Mouse (Mus musculus) MEL (cell line): Measurements from ENCODE around the gene Creg2. TPM values are rescaled to one million over a fixed set of nuclear protein-coding genes. Genes with fewer than 3 reads are reported as not detected.
A peak's percentile ranks its signal among the peaks of the same experiment; 100 is the strongest.

ENCODE experiments used
- DNase-seq: peaks from one replicate; pipeline ENCODE4 v3.0.0; 2011; ENCODE audit warnings: low read depth, low spot score
- H3K27ac ChIP-seq: 2 replicates; pipeline ENCODE4 v1.5.1; 2012; ENCODE audit warnings: low read depth, mild to moderate bottlenecking, control low read depth, low read length, moderate library complexity; ENCODE audit not compliant: control insufficient read depth
- H3K27me3 ChIP-seq, 2 experiments: fragments of 150-350 bp in 1 of 2; sonication (generic) in 1 of 2; 2 replicates each; pipeline ENCODE4 v1.6.1; 2012; ENCODE audit warnings: low read length in 2 of 2, mild to moderate bottlenecking in 2 of 2, improper control_type of control experiment in 1 of 2, moderate library complexity in 1 of 2; ENCODE audit not compliant: insufficient read depth in 2 of 2, control insufficient read depth in 1 of 2
- H3K36me3 ChIP-seq, 2 experiments: 2 replicates each; pipeline ENCODE4 v1.6.1; 2012 to 2014; ENCODE audit warnings: low read length in 2 of 2, improper control_type of control experiment in 1 of 2, inconsistent platforms in 1 of 2, mild to moderate bottlenecking in 1 of 2; ENCODE audit not compliant: insufficient read depth in 2 of 2, control insufficient read depth in 1 of 2
- H3K4me1 ChIP-seq, 2 experiments: fragments of 150-350 bp in 1 of 2; sonication (generic) in 1 of 2; 2 replicates each; pipeline ENCODE4 v1.6.1; 2012; ENCODE audit warnings: low read length in 2 of 2, improper control_type of control experiment in 1 of 2, mild to moderate bottlenecking in 1 of 2; ENCODE audit not compliant: insufficient read depth in 2 of 2, control insufficient read depth in 1 of 2
- H3K4me3 ChIP-seq, 2 experiments: fragments of 150-350 bp in 1 of 2; sonication (generic) in 1 of 2; 2 replicates each; pipeline ENCODE4 v1.5.1; 2012; ENCODE audit warnings: low read depth in 2 of 2, low read length in 2 of 2, mild to moderate bottlenecking in 2 of 2, moderate library complexity in 2 of 2, control low read depth in 1 of 2, improper control_type of control experiment in 1 of 2; ENCODE audit not compliant: control insufficient read depth in 1 of 2, insufficient read depth in 1 of 2
- H3K79me2 ChIP-seq: 2 replicates; pipeline ENCODE4 v1.6.1; 2012; ENCODE audit warnings: mild to moderate bottlenecking, low read length, moderate library complexity; ENCODE audit not compliant: control insufficient read depth, poor library complexity, insufficient read depth
- H3K9ac ChIP-seq: 2 replicates; pipeline ENCODE4 v1.6.1; 2012; ENCODE audit warnings: low read depth, mild to moderate bottlenecking, control low read depth, low read length, moderate library complexity; ENCODE audit not compliant: control insufficient read depth, poor library complexity, severe bottlenecking
- H3K9me3 ChIP-seq: fragments of 150-350 bp; sonication (generic); replicated peaks from 2 replicates; pipeline ENCODE4 v1.6.1; 2012; ENCODE audit warnings: mild to moderate bottlenecking, low read length, improper control_type of control experiment, moderate library complexity; ENCODE audit not compliant: insufficient read depth
- EP300 ChIP-seq, 2 experiments: IDR thresholded peaks; 2 replicates each; pipeline ENCODE4 v1.6.1; 2011; ENCODE audit warnings: improper control_type of control experiment in 2 of 2, low read length in 2 of 2, low read depth in 1 of 2, mild to moderate bottlenecking in 1 of 2
- ETS1 ChIP-seq: IDR thresholded peaks from 2 replicates; pipeline ENCODE4 v1.6.1; 2012; ENCODE audit warnings: low read depth, mild to moderate bottlenecking, inconsistent platforms, low read length, improper control_type of control experiment, moderate library complexity
- GABPA ChIP-seq: IDR thresholded peaks from 2 replicates; pipeline ENCODE4 v1.6.1; 2012; ENCODE audit warnings: low read depth, mild to moderate bottlenecking, inconsistent platforms, low read length, improper control_type of control experiment, moderate library complexity
- GATA1 ChIP-seq: IDR thresholded peaks from 2 replicates; pipeline ENCODE4 v1.6.1; 2011; ENCODE audit warnings: low read depth, low read length, improper control_type of control experiment
- JUND ChIP-seq: IDR thresholded peaks from 2 replicates; pipeline ENCODE4 v1.6.1; 2011; ENCODE audit warnings: low read depth, mild to moderate bottlenecking, improper control_type of control experiment, low read length
- KAT2A ChIP-seq: conservative IDR thresholded peaks from 2 replicates; pipeline ENCODE4 v1.6.1; 2012; ENCODE audit warnings: low read depth, low read length, improper control_type of control experiment, inconsistent platforms
- MAZ ChIP-seq: IDR thresholded peaks from 2 replicates; pipeline ENCODE4 v1.6.1; 2012; ENCODE audit warnings: low read depth, mild to moderate bottlenecking, inconsistent platforms, low read length, improper control_type of control experiment
- MXI1 ChIP-seq: IDR thresholded peaks from 2 replicates; pipeline ENCODE4 v1.6.1; 2011; ENCODE audit warnings: mild to moderate bottlenecking, low read depth, low read length, improper control_type of control experiment
- MYC ChIP-seq: IDR thresholded peaks from 2 replicates; pipeline ENCODE4 v1.6.1; 2011; ENCODE audit warnings: low read depth, mild to moderate bottlenecking, low read length, improper control_type of control experiment, moderate library complexity
- NELFE ChIP-seq: IDR thresholded peaks from 2 replicates; pipeline ENCODE4 v1.6.1; 2011; ENCODE audit warnings: low read depth, low read length, improper control_type of control experiment
- POLR2A ChIP-seq, 2 experiments: IDR thresholded peaks; 2 replicates each; pipeline ENCODE4 v1.6.1; 2011 to 2012; ENCODE audit warnings: low read length in 2 of 2, mild to moderate bottlenecking in 2 of 2, control low read depth in 1 of 2, improper control_type of control experiment in 1 of 2, low read depth in 1 of 2, moderate library complexity in 1 of 2; ENCODE audit not compliant: control insufficient read depth in 1 of 2, insufficient read depth in 1 of 2, poor library complexity in 1 of 2
- POLR2AphosphoS2 ChIP-seq: IDR thresholded peaks from 2 replicates; pipeline ENCODE4 v1.6.1; 2011; ENCODE audit warnings: low read length, improper control_type of control experiment
- RAD21 ChIP-seq: IDR thresholded peaks from 2 replicates; pipeline ENCODE4 v1.6.1; 2011; ENCODE audit warnings: mild to moderate bottlenecking, low read depth, low read length, improper control_type of control experiment
- RCOR1 ChIP-seq: IDR thresholded peaks from 2 replicates; pipeline ENCODE4 v1.6.1; 2012; ENCODE audit warnings: low read depth, mild to moderate bottlenecking, inconsistent platforms, low read length, improper control_type of control experiment
- SIN3A ChIP-seq: IDR thresholded peaks from 2 replicates; pipeline ENCODE4 v1.6.1; 2012; ENCODE audit warnings: low read length, improper control_type of control experiment, inconsistent platforms
- SMC3 ChIP-seq: IDR thresholded peaks from 2 replicates; pipeline ENCODE4 v1.6.1; 2011; ENCODE audit warnings: low read depth, low read length, improper control_type of control experiment
- TCF12 ChIP-seq: IDR thresholded peaks from 2 replicates; pipeline ENCODE4 v1.6.1; 2014; ENCODE audit warnings: low read depth, mild to moderate bottlenecking, inconsistent platforms, low read length, improper control_type of control experiment, moderate library complexity
- USF1 ChIP-seq: IDR thresholded peaks from 2 replicates; pipeline ENCODE4 v1.6.1; 2014; ENCODE audit warnings: low read depth, mild to moderate bottlenecking, inconsistent platforms, low read length, improper control_type of control experiment, moderate library complexity
- USF2 ChIP-seq, 2 experiments: IDR thresholded peaks; 2 replicates each; pipeline ENCODE4 v1.6.1; 2011 to 2012; ENCODE audit warnings: improper control_type of control experiment in 2 of 2, low read length in 2 of 2, borderline replicate concordance in 1 of 2, inconsistent platforms in 1 of 2, low read depth in 1 of 2, mild to moderate bottlenecking in 1 of 2; ENCODE audit not compliant: insufficient read depth in 1 of 2
- ZC3H11A ChIP-seq: IDR thresholded peaks from 2 replicates; pipeline ENCODE4 v1.6.1; 2012; ENCODE audit warnings: low read depth, mild to moderate bottlenecking, inconsistent platforms, low read length, improper control_type of control experiment
- ZKSCAN1 ChIP-seq: IDR thresholded peaks from 2 replicates; pipeline ENCODE4 v1.6.1; 2012; ENCODE audit warnings: low read depth, mild to moderate bottlenecking, inconsistent platforms, low read length, improper control_type of control experiment, moderate library complexity
- ZMIZ1 ChIP-seq: IDR thresholded peaks from 2 replicates; pipeline ENCODE4 v1.6.1; 2012; ENCODE audit warnings: low read depth, mild to moderate bottlenecking, inconsistent platforms, low read length, improper control_type of control experiment, moderate library complexity
- ZNF384 ChIP-seq: IDR thresholded peaks from 2 replicates; pipeline ENCODE4 v1.6.1; 2012; ENCODE audit warnings: low read depth, mild to moderate bottlenecking, inconsistent platforms, low read length, improper control_type of control experiment
- polyA plus RNA-seq, 2 experiments: library from polyadenylated mRNA; stranded (reverse) in 1 of 2; unstranded in 1 of 2; fragments of >175 nt in 1 of 2; fragments of >200 nt in 1 of 2; gene quantifications; 2 replicates each; pipeline versions ENCODE4 v1.2.1 to v1.2.4; 2012; ENCODE audit warnings: low replicate concordance in 2 of 2, low read depth in 1 of 2; ENCODE audit not compliant: insufficient read length in 2 of 2, insufficient read depth in 1 of 2, missing spikeins in 1 of 2
- total RNA-seq: library from RNA; depleted of rRNA; stranded (reverse); fragments of 300-350 nt; gene quantifications from 2 replicates; pipeline ENCODE4 v1.2.3, GENCODE M21; 2012

Gene Creg2
- total and polyA plus RNA-seq, 3 experiments: not detected

- Histone ChIP-seq H3K4me1 (peaks cover 0 to 3% of the 10 kb centered on the region in 2 experiments; a peak in 2 of 4 replicates), H3K9me3 (no peaks in the 10 kb centered on the region), H3K4me3 (no peak overlapping the region), H3K79me2 (no peaks in the 10 kb centered on the region), H3K27ac (no peak overlapping the region), H3K27me3 (peaks cover 0 to 2% of the 10 kb centered on the region in 2 experiments; a peak in 2 of 4 replicates), H3K36me3 (peaks cover 0 to 16% of the 10 kb centered on the region in 2 experiments; a peak in 2 of 4 replicates), H3K9ac (no peak overlapping the region)
- TF ChIP-seq ZMIZ1 (no peak), RCOR1 (no peak), ZC3H11A (no peak), MXI1 (no peak), ZKSCAN1 (no peak), ZNF384 (no peak), POLR2A (IDR thresholded peaks at IDR 0.05; ENCODE audit: control insufficient read depth in 1 of 2, insufficient read depth in 1 of 2, low read depth in 1 of 2, low read length in 2 of 2, poor library complexity in 1 of 2) (no peak), RAD21 (no peak), SMC3 (no peak), GABPA (no peak), TCF12 (no peak), KAT2A (no peak), EP300 (IDR thresholded peaks at IDR 0.05; ENCODE audit: low read depth in 1 of 2, low read length in 2 of 2) (no peak), USF2 (IDR thresholded peaks at IDR 0.05; ENCODE audit: borderline replicate concordance in 1 of 2, insufficient read depth in 1 of 2, low read depth in 1 of 2, low read length in 2 of 2) (no peak), GATA1 (no peak), NELFE (no peak), MYC (no peak)
- no peak for DNase-seq
Observed at GRCm38 (mm10) chr1:39583173-39583572, 68.1 kb downstream of the Creg2 start.

GRCm38 (mm10) chr1:39581215-39581614 is 70.1 kb downstream of the Creg2 start:
- Histone ChIP-seq H3K27ac (no peak overlapping the region), H3K4me3 (no peak overlapping the region), H3K9ac (no peak overlapping the region), H3K27me3 (peaks cover 0 to 2% of the 10 kb centered on the region in 2 experiments; a peak in 2 of 4 replicates), H3K4me1 (peaks cover 3% of the 10 kb centered on the region in 2 experiments), H3K79me2 (peaks cover 9% of the 10 kb centered on the region), H3K9me3 (no peaks in the 10 kb centered on the region), H3K36me3 (peaks cover 0 to 19% of the 10 kb centered on the region in 2 experiments; a peak in 2 of 4 replicates)
- peak; percentile 47 for DNase-seq
- no peak for TF ChIP-seq POLR2AphosphoS2
- peak; percentile 86 for TF ChIP-seq JUND
- TF ChIP-seq ETS1: 0 out of 2 replicates have a peak, but pooled peaks have one; percentile 23
- peak; percentile 40; the same call in 1 of the 2 replicates for TF ChIP-seq MAZ
- no peak for TF ChIP-seq TCF12
- TF ChIP-seq GATA1: peak; percentile 54
- TF ChIP-seq SIN3A: no peak
- no peak for TF ChIP-seq USF1
